11 mouse cellular contexts compared by ENCODE assay signal in the genomic region with DNA sequence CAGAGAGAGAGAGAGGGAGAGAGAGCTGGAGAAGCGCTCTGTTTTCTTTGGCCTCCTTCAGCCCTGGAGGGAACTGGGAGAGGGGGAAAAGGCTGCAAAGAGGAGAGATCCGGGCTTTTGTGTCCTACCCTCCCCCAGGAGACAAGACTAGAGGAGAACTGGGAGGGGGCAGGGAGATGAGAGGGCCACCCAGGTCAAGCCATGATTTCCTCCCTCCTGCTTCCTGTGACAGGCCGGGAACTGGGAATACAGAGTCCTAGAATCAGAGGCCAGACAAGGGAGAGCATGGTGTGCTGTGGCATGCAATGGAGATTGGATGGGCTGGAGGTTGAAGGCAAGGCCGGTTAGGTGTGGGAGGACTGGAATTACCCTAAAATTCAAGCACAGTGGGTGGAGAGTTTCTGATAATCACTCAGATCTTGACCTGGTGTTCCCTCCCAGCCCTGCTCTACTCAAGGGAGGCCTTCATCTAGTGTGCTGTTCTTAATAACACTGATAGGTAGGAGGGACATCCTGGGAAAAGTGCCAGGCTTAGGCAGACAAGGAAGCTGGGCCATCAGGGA. TPM values are rescaled to one million over a fixed set of nuclear protein-coding genes. Genes with fewer than 3 reads are reported as not detected.
DNase-seq lines count a peak whose midpoint lies in the region; ATAC-seq and TF ChIP-seq lines count a peak whose summit lies in the region.
"Had no signal": no experiment of that assay in that cellular context is flagged by ENCODE, and none has a peak within 500 bp of the region (broad histone marks: within the 10 kb centered on the region; RNA-seq: fewer than 3 reads in every experiment).

No protein-coding gene starts in this region.

- TF ChIP-seq CTCF in kidney, adult 2 months (conservative IDR thresholded peaks at IDR 0.05; ENCODE audit: insufficient read depth, insufficient read length, low read depth, low read length), result no peak
- no peak for TF ChIP-seq CTCF in hindbrain, postnatal 0 days (IDR thresholded peaks at IDR 0.05; ENCODE audit: low read depth)

- H3K4me1 ChIP-seq in lung, embryonic 16.5 days (replicated peaks; ENCODE audit: control insufficient read depth, insufficient read depth, low read length), result peaks cover 16% of the 10 kb centered on the region
- peaks cover 41% of the 10 kb centered on the region for H3K4me1 ChIP-seq in embryonic facial prominence, embryonic 15.5 days
- 0 out of 2 replicates have a peak, but pooled peaks cover 6% of the 10 kb centered on the region for H3K4me1 ChIP-seq in kidney, adult 2 months (ENCODE audit: control insufficient read depth, insufficient read depth, low read length)
- H3K4me1 ChIP-seq in hindbrain, postnatal 0 days (ENCODE audit: insufficient read depth, low read length), result no peaks in the 10 kb centered on the region

- H3K27me3 ChIP-seq in lung, embryonic 16.5 days (ENCODE audit: control insufficient read depth, insufficient read depth, low read depth, low read length), result no peaks in the 10 kb centered on the region
- peaks cover 11% of the 10 kb centered on the region for H3K27me3 ChIP-seq in embryonic facial prominence, embryonic 15.5 days
- H3K27me3 ChIP-seq in kidney, adult 2 months (replicated peaks; ENCODE audit: control insufficient read depth, insufficient read depth, low read length), result no peaks in the 10 kb centered on the region
- H3K27me3 ChIP-seq in hindbrain, postnatal 0 days (ENCODE audit: insufficient read depth, low read length), result no peaks in the 10 kb centered on the region
- H3K27me3 ChIP-seq: hindbrain, embryonic 15.5 days had no signal

- no peaks in the 10 kb centered on the region for H3K36me3 ChIP-seq in lung, embryonic 16.5 days (ENCODE audit: control insufficient read depth, insufficient read depth, low read length)
- no peaks in the 10 kb centered on the region for H3K36me3 ChIP-seq in embryonic facial prominence, embryonic 15.5 days
- H3K36me3 ChIP-seq in kidney, adult 2 months (ENCODE audit: control insufficient read depth, insufficient read depth, low read length), result no peaks in the 10 kb centered on the region
- no peaks in the 10 kb centered on the region for H3K36me3 ChIP-seq in hindbrain, postnatal 0 days (ENCODE audit: insufficient read depth, low read length)
- H3K36me3 ChIP-seq: hindbrain, embryonic 15.5 days had no signal

- peak; percentile 67 for ATAC-seq in lung, embryonic 16.5 days (ENCODE audit: low read depth)
- no peak for ATAC-seq in embryonic facial prominence, embryonic 15.5 days (ENCODE audit: insufficient number of reproducible peaks, low FRiP score, low TSS enrichment, low read depth)
- no peak for ATAC-seq in hindbrain, postnatal 0 days

- no peak overlapping the region for H3K9ac ChIP-seq in lung, embryonic 16.5 days (ENCODE audit: low read length)
- no peak overlapping the region for H3K9ac ChIP-seq in embryonic facial prominence, embryonic 15.5 days
- no peak overlapping the region for H3K9ac ChIP-seq in hindbrain, postnatal 0 days (replicated peaks; ENCODE audit: low read length)
- H3K9ac ChIP-seq: hindbrain, embryonic 15.5 days had no signal

- H3K9me3 ChIP-seq in lung, embryonic 16.5 days (ENCODE audit: control insufficient read depth, low read length), result no peaks in the 10 kb centered on the region
- no peaks in the 10 kb centered on the region for H3K9me3 ChIP-seq in embryonic facial prominence, embryonic 15.5 days (replicated peaks)
- no peaks in the 10 kb centered on the region for H3K9me3 ChIP-seq in hindbrain, postnatal 0 days (ENCODE audit: low read length)
- H3K9me3 ChIP-seq: hindbrain, embryonic 15.5 days had no signal

- DNase-seq in lung, postnatal 25 days (ENCODE audit: low spot score), result no peak
- DNase-seq in kidney, adult 2 months, result peak; percentile 77
- peak; percentile 47 for DNase-seq in mesoderm, embryonic 11.5 days (ENCODE audit: low read depth, low spot score)
- DNase-seq in urinary bladder, postnatal 10 days (ENCODE audit: low spot score), result no peak
- no peak for DNase-seq in hindbrain, postnatal 0 days (ENCODE audit: low spot score)
- no peak for DNase-seq in right cerebral cortex, postnatal 14 days
- DNase-seq: cerebellum, adult 8-10 months; thymus, postnatal 36 days had no signal

- H3K4me3 ChIP-seq in lung, embryonic 16.5 days (ENCODE audit: low read length), result no peak overlapping the region
- H3K4me3 ChIP-seq in embryonic facial prominence, embryonic 15.5 days (replicated peaks), result no peak overlapping the region
- H3K4me3 ChIP-seq in kidney, adult 2 months (ENCODE audit: insufficient read depth, low read depth, low read length), result no peak overlapping the region
- H3K4me3 ChIP-seq in hindbrain, postnatal 0 days (ENCODE audit: low read length), result no peak overlapping the region
- H3K4me3 ChIP-seq: hindbrain, embryonic 15.5 days had no signal

- no peak overlapping the region for H3K4me2 ChIP-seq in lung, embryonic 16.5 days (ENCODE audit: low read depth, low read length)
- no peak overlapping the region for H3K4me2 ChIP-seq in embryonic facial prominence, embryonic 15.5 days (replicated peaks)
- H3K4me2 ChIP-seq in hindbrain, postnatal 0 days (ENCODE audit: low read depth, low read length), result no peak overlapping the region
- H3K4me2 ChIP-seq: hindbrain, embryonic 15.5 days had no signal

- 19% methylated on average over 4 of the region's 4 CpGs for WGBS in lung, embryonic 16.5 days
- WGBS in embryonic facial prominence, embryonic 15.5 days, result 42% methylated on average over 4 of the region's 4 CpGs
- 43% methylated on average over 4 of the region's 4 CpGs for WGBS in kidney, adult 2 months
- WGBS in hindbrain, postnatal 0 days, result 58% methylated on average over 4 of the region's 4 CpGs

- peak overlapping the region; percentile 7; the same call in 1 of the 2 replicates for H3K27ac ChIP-seq in lung, embryonic 16.5 days (ENCODE audit: low read length)
- H3K27ac ChIP-seq in embryonic facial prominence, embryonic 15.5 days (replicated peaks), result 0 out of 2 replicates have a peak overlapping the region, but pooled peaks have one; percentile 11
- peak overlapping the region; percentile 21; the same call in 1 of the 2 replicates for H3K27ac ChIP-seq in kidney, adult 2 months (ENCODE audit: insufficient read depth, low read depth, low read length)
- no peak overlapping the region for H3K27ac ChIP-seq in hindbrain, postnatal 0 days
- H3K27ac ChIP-seq: hindbrain, embryonic 15.5 days had no signal

- TF ChIP-seq POLR2A in kidney, adult 2 months (IDR thresholded peaks at IDR 0.05; ENCODE audit: low read depth, low read length), result no peak

RNA-seq across cellular contexts. Expression of gene Pkdcc, which starts 17.6 kb away (rescaled TPM):
- polyA plus RNA-seq in lung, embryonic 16.5 days (2015; fragmentation: Nextera tagmentation; extraction: Ambion mirVana), result 9.2 and 10.3 TPM in 2 replicates
- polyA plus RNA-seq in embryonic facial prominence, embryonic 15.5 days (2015; fragmentation: Nextera tagmentation; extraction: Ambion mirVana), result 8.6 and 10.3 TPM in 2 replicates
- polyA plus RNA-seq in kidney, adult 2 months (2012; rRNA removed), result 42.6 and 44.8 TPM in 2 replicates
- 61.0 and 65.5 TPM in 2 replicates for total RNA-seq in hindbrain, postnatal 0 days (2014; rRNA removed)
- polyA plus RNA-seq in hindbrain, postnatal 0 days (2015; fragmentation: Nextera tagmentation; extraction: Ambion mirVana), result 3.3 and 3.8 TPM in 2 replicates

Comparison
In these comparisons a context has a peak if more than half of its experiments do, and no peak if none do; other contexts are left out.
1. DNase-seq: peak in kidney, adult 2 months (single experiment) and mesoderm, embryonic 11.5 days (single experiment); none in lung, postnatal 25 days (single experiment), urinary bladder, postnatal 10 days (single experiment), hindbrain, postnatal 0 days (single experiment) and right cerebral cortex, postnatal 14 days (single experiment).